Mouse (Mus musculus): ENCODE data around the gene Pigr. TPM values are rescaled to one million over a fixed set of nuclear protein-coding genes. Genes with fewer than 3 reads are reported as not detected.

Gene Pigr
- polyA plus RNA-seq, 1 experiment from 2014 or later, result 0.76 TPM

GRCm38 (mm10) chr1:130838288-130838687 lies 11.8 kb downstream of the Pigr start:
- H3K36me3 ChIP-seq (ENCODE audit: control insufficient read depth, insufficient read depth, low read length), result no peaks in the 10 kb centered on the region
- no peaks in the 10 kb centered on the region for H3K9me3 ChIP-seq (ENCODE audit: control insufficient read depth, low read length)
- no peak overlapping the region for H3K4me2 ChIP-seq (ENCODE audit: low read length)
- H3K27ac ChIP-seq (ENCODE audit: low read depth), result no peak overlapping the region
- H3K4me1 ChIP-seq (replicated peaks; ENCODE audit: control insufficient read depth, insufficient read depth, low read length), result peaks cover 15% of the 10 kb centered on the region
- H3K27me3 ChIP-seq (replicated peaks; ENCODE audit: control insufficient read depth, insufficient read depth, low read length), result no peaks in the 10 kb centered on the region
- H3K9ac ChIP-seq (ENCODE audit: low read length), result no peak overlapping the region
- DNase-seq (ENCODE audit: low spot score), result no peak
- no peak overlapping the region for H3K4me3 ChIP-seq (ENCODE audit: low read depth, low read length)
- 56% methylated on average over 6 of the region's 6 CpGs for WGBS
- no peak for ATAC-seq (replicated peaks; ENCODE audit: low FRiP score, low TSS enrichment, low read depth)

DNA sequence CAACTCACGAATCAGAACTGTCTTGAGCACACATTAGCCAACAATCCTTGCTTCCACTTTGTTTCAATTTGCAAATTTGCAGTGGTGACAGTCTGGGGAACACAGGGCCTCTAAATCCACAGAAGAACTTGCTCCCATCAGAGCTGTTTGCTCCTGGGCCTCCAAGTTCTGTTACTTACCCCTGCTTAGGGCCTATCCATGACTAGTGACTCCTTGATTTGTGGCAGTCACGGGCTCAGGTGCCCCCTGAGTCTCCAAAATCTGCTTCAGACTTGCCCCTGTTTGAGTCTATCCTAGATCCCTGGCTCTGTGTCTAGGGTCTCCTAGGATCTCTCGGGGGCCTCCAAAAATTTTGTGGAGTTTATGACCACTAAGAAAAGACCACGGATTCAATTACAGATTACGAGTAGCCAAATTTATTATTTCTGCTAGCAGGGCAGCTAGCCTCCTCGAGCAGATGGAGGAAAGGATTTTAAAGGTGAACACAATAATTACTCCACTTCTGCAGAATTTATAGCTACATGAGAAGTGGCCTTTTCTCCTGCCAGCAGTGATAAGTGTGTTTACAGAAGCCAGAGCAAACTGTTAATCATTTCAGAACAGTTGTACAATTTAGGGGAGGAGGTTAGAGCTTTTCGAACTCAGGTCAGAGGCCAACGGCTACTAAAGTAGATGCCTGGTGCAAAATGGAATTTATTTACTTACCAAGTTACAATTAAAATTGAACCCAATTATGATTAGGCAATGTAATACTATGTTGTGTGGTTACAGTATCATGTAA lies 14.3 kb downstream of the Pigr start:
- Histone ChIP-seq H3K9me3 (ENCODE audit: control insufficient read depth, low read length) (no peaks in the 10 kb centered on the region), H3K4me2 (ENCODE audit: low read length) (no peak overlapping the region; the same call in 1 of the 2 replicates), H3K4me1 (replicated peaks; ENCODE audit: control insufficient read depth, insufficient read depth, low read length) (peaks cover 11% of the 10 kb centered on the region), H3K36me3 (ENCODE audit: control insufficient read depth, insufficient read depth, low read length) (no peaks in the 10 kb centered on the region), H3K27ac (ENCODE audit: low read depth) (peak overlapping the region; percentile 43; the same call in 1 of the 2 replicates), H3K27me3 (replicated peaks; ENCODE audit: control insufficient read depth, insufficient read depth, low read length) (no peaks in the 10 kb centered on the region), H3K4me3 (ENCODE audit: low read depth, low read length) (no peak overlapping the region), H3K9ac (ENCODE audit: low read length) (no peak overlapping the region)
- WGBS, result 20% methylated on average over 8 of the region's 8 CpGs
- DNase-seq (ENCODE audit: low spot score) (no peak), ATAC-seq (replicated peaks; ENCODE audit: low FRiP score, low TSS enrichment, low read depth) (peak; percentile 69; the same call in 1 of the 2 replicates)

DNA sequence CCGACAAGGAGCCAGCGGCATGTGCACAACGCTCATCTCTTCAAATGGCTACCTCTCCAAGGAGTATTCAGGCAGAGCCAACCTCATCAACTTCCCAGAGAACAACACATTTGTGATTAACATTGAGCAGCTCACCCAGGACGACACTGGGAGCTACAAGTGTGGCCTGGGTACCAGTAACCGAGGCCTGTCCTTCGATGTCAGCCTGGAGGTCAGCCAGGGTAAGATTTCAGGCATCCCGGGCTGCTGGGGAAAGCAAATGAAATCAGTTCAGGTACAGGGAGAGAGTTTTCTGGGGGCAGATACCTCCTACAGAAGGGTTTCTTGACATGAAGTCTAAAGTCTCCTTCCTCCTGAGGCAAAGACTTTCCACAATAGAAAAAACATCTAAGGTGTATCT lies 15.1 kb downstream of the Pigr start:
- no peak for ATAC-seq (replicated peaks; ENCODE audit: low FRiP score, low TSS enrichment, low read depth)
- no peak overlapping the region for H3K4me3 ChIP-seq (ENCODE audit: low read depth, low read length)
- no peak overlapping the region for H3K27ac ChIP-seq (ENCODE audit: low read depth)
- no peaks in the 10 kb centered on the region for H3K27me3 ChIP-seq (replicated peaks; ENCODE audit: control insufficient read depth, insufficient read depth, low read length)
- H3K36me3 ChIP-seq (ENCODE audit: control insufficient read depth, insufficient read depth, low read length), result no peaks in the 10 kb centered on the region
- H3K9me3 ChIP-seq (ENCODE audit: control insufficient read depth, low read length), result no peaks in the 10 kb centered on the region
- H3K4me2 ChIP-seq (ENCODE audit: low read length), result no peak overlapping the region
- H3K4me1 ChIP-seq (replicated peaks; ENCODE audit: control insufficient read depth, insufficient read depth, low read length), result peaks cover 11% of the 10 kb centered on the region
- 71% methylated on average over 7 of the region's 7 CpGs for WGBS
- DNase-seq (ENCODE audit: low spot score), result no peak
- H3K9ac ChIP-seq (ENCODE audit: low read length), result no peak overlapping the region

DNA sequence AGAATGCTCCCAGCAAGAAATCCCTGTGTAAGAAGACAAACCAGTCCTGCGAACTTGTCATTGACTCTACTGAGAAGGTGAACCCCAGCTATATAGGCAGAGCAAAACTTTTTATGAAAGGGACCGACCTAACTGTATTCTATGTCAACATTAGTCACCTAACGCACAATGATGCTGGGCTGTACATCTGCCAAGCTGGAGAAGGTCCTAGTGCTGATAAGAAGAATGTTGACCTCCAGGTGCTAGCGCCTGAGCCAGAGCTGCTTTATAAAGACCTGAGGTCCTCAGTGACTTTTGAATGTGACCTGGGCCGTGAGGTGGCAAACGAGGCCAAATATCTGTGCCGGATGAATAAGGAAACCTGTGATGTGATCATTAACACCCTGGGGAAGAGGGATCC lies 18.0 kb downstream of the Pigr start:
- no peak overlapping the region for H3K27ac ChIP-seq (ENCODE audit: low read depth)
- no peaks in the 10 kb centered on the region for H3K9me3 ChIP-seq (ENCODE audit: control insufficient read depth, low read length)
- WGBS, result 87% methylated on average over 7 of the region's 7 CpGs
- no peaks in the 10 kb centered on the region for H3K36me3 ChIP-seq (ENCODE audit: control insufficient read depth, insufficient read depth, low read length)
- no peak overlapping the region for H3K4me2 ChIP-seq (ENCODE audit: low read length)
- DNase-seq (ENCODE audit: low spot score) (no peak), ATAC-seq (replicated peaks; ENCODE audit: low FRiP score, low TSS enrichment, low read depth) (no peak)
- H3K9ac ChIP-seq (ENCODE audit: low read length), result no peak overlapping the region
- H3K4me1 ChIP-seq (replicated peaks; ENCODE audit: control insufficient read depth, insufficient read depth, low read length), result peaks cover 11% of the 10 kb centered on the region
- H3K27me3 ChIP-seq (replicated peaks; ENCODE audit: control insufficient read depth, insufficient read depth, low read length), result no peaks in the 10 kb centered on the region
- no peak overlapping the region for H3K4me3 ChIP-seq (ENCODE audit: low read depth, low read length)

GRCm38 (mm10) chr1:130849530-130850214 lies 23.2 kb downstream of the Pigr start:
- ATAC-seq (replicated peaks; ENCODE audit: low FRiP score, low TSS enrichment, low read depth) (no peak), DNase-seq (ENCODE audit: low spot score) (no peak)
- Histone ChIP-seq H3K9ac (ENCODE audit: low read length) (no peak overlapping the region), H3K27ac (ENCODE audit: low read depth) (no peak overlapping the region), H3K4me3 (ENCODE audit: low read depth, low read length) (no peak overlapping the region), H3K9me3 (ENCODE audit: control insufficient read depth, low read length) (no peaks in the 10 kb centered on the region), H3K36me3 (ENCODE audit: control insufficient read depth, insufficient read depth, low read length) (no peaks in the 10 kb centered on the region), H3K4me2 (ENCODE audit: low read length) (no peak overlapping the region), H3K27me3 (replicated peaks; ENCODE audit: control insufficient read depth, insufficient read depth, low read length) (no peaks in the 10 kb centered on the region), H3K4me1 (replicated peaks; ENCODE audit: control insufficient read depth, insufficient read depth, low read length) (no peaks in the 10 kb centered on the region)
- 87% methylated on average over 10 of the region's 10 CpGs for WGBS

DNA sequence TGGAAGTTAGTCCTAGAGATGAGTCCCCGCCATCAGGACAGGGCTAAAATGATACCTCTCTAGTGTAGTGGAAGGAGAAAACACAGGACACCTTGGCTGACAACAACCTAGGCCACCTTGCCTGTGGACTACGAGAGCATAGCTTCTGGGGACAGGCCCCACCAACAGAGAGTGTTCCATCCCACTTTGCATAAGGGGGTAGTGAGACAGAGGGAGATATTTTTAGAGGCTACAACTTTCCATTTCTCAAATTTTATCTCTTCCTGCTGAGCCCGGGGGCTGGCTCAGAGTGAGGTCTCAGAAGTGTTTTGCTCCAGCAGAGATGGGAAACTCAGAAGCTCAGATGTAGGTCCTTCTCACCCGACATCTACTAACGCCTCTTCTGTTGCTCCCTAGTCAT lies 23.9 kb downstream of the Pigr start:
- H3K9ac ChIP-seq (ENCODE audit: low read length), result no peak overlapping the region
- no peak overlapping the region for H3K4me3 ChIP-seq (ENCODE audit: low read depth, low read length)
- DNase-seq (ENCODE audit: low spot score) (no peak), ATAC-seq (replicated peaks; ENCODE audit: low FRiP score, low TSS enrichment, low read depth) (no peak)
- H3K9me3 ChIP-seq (ENCODE audit: control insufficient read depth, low read length), result no peaks in the 10 kb centered on the region
- WGBS, result 81% methylated on average over 5 of the region's 5 CpGs
- no peaks in the 10 kb centered on the region for H3K4me1 ChIP-seq (replicated peaks; ENCODE audit: control insufficient read depth, insufficient read depth, low read length)
- H3K4me2 ChIP-seq (ENCODE audit: low read length), result no peak overlapping the region
- no peaks in the 10 kb centered on the region for H3K36me3 ChIP-seq (ENCODE audit: control insufficient read depth, insufficient read depth, low read length)
- no peak overlapping the region for H3K27ac ChIP-seq (ENCODE audit: low read depth)
- no peaks in the 10 kb centered on the region for H3K27me3 ChIP-seq (replicated peaks; ENCODE audit: control insufficient read depth, insufficient read depth, low read length)

GRCm38 (mm10) chr1:130854819-130855218 lies 28.3 kb downstream of the Pigr start:
- no peak for ATAC-seq (replicated peaks; ENCODE audit: low FRiP score, low TSS enrichment, low read depth)

GRCm38 (mm10) chr1:130855723-130856122 lies 29.2 kb downstream of the Pigr start:
- Histone ChIP-seq H3K36me3 (ENCODE audit: control insufficient read depth, insufficient read depth, low read length) (no peaks in the 10 kb centered on the region), H3K4me3 (ENCODE audit: low read depth, low read length) (no peak overlapping the region), H3K9me3 (ENCODE audit: control insufficient read depth, low read length) (no peaks in the 10 kb centered on the region), H3K9ac (ENCODE audit: low read length) (no peak overlapping the region), H3K4me2 (ENCODE audit: low read length) (no peak overlapping the region), H3K4me1 (replicated peaks; ENCODE audit: control insufficient read depth, insufficient read depth, low read length) (no peaks in the 10 kb centered on the region), H3K27ac (ENCODE audit: low read depth) (no peak overlapping the region), H3K27me3 (replicated peaks; ENCODE audit: control insufficient read depth, insufficient read depth, low read length) (no peaks in the 10 kb centered on the region)
- 79% methylated on average over 2 of the region's 2 CpGs for WGBS
- DNase-seq (ENCODE audit: low spot score) (no peak), ATAC-seq (replicated peaks; ENCODE audit: low FRiP score, low TSS enrichment, low read depth) (no peak)

More at GRCm38 (mm10) chr1:130854819-130855218, 28.3 kb downstream of the Pigr start:
- Histone ChIP-seq H3K4me1 (replicated peaks; ENCODE audit: control insufficient read depth, insufficient read depth, low read length) (no peaks in the 10 kb centered on the region), H3K27ac (ENCODE audit: low read depth) (no peak overlapping the region), H3K9me3 (ENCODE audit: control insufficient read depth, low read length) (no peaks in the 10 kb centered on the region), H3K36me3 (ENCODE audit: control insufficient read depth, insufficient read depth, low read length) (no peaks in the 10 kb centered on the region), H3K4me2 (ENCODE audit: low read length) (no peak overlapping the region), H3K4me3 (ENCODE audit: low read depth, low read length) (no peak overlapping the region), H3K27me3 (replicated peaks; ENCODE audit: control insufficient read depth, insufficient read depth, low read length) (no peaks in the 10 kb centered on the region), H3K9ac (ENCODE audit: low read length) (no peak overlapping the region)
- WGBS, result 80% methylated on average over 9 of the region's 9 CpGs
- DNase-seq (ENCODE audit: low spot score), result no peak

Measured in intestine, embryonic 14.5 days (tissue).